Mouse (Mus musculus): ENCODE data around the gene Sub1. TPM values are rescaled to one million over a fixed set of nuclear protein-coding genes. Genes with fewer than 3 reads are reported as not detected.

The Sub1 gene
- 685 and 697 TPM in 2 replicates for polyA plus RNA-seq (2016; fragmentation: Nextera tagmentation; extraction: Ambion mirVana)

DNA sequence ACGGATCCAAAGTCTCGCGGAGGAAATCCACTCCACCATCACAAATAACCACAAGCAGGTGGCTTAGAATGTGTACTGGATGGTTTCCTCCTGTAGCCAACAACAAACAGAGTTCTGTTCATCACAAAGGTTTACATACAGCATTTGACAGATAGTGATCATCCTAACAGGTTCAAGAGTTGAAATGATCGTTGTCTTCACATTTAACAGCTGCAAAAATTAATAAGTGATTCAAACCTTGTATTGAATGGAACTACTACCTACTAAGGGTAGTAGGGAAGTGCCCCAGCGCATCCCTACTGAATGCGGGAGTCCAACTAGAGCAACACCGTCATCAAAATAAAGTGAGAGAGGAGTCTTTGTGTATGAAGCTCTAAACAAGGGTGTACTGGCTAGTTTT is at the start of gene Sub1:
TSS of gene Sub1 (minus strand) at position 101 of the 400 bp plus-strand sequence.
- Histone ChIP-seq H3K4me3 (peak within 1 kb of the TSS; percentile 99), H3K9ac (peak within 1 kb of the TSS; percentile 94), H3K4me1 (peaks cover 15% of the 10 kb centered on the region; the same call in 1 of the 2 replicates), H3K4me2 (replicated peaks) (peak within 1 kb of the TSS; percentile 40), H3K9me3 (no peaks in the 10 kb centered on the region), H3K27ac (peak within 1 kb of the TSS; percentile 84), H3K27me3 (no peaks in the 10 kb centered on the region), H3K36me3 (peaks cover 7% of the 10 kb centered on the region; the same call in 1 of the 2 replicates)
- no peak for ATAC-seq (ENCODE audit: insufficient number of reproducible peaks, insufficient read depth, low FRiP score, low TSS enrichment)
- 90% methylated on average over 7 of the region's 7 CpGs for WGBS

DNA sequence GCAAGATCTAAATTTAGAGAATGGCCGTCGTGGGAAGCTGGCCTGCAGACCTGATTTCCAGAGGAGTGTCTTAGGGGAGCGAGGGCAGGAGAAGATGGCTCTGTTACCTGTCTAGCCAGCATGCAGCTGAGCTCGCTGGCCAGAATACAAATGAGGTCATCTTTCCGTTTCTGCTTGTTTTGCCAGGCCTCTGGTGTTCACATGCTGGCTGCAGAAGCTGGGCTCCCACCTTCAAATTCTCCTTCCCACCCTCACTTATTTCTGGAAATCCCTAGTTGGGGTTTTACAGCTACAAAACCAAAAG is 43.6 kb upstream of the Sub1 start:
- no peaks in the 10 kb centered on the region for H3K9me3 ChIP-seq
- ATAC-seq (ENCODE audit: insufficient number of reproducible peaks, insufficient read depth, low FRiP score, low TSS enrichment): no peak
- H3K9ac ChIP-seq: no peak overlapping the region
- H3K4me3 ChIP-seq: no peak overlapping the region
- WGBS: 50% methylated on average over 5 of the region's 5 CpGs
- H3K4me1 ChIP-seq: peaks cover 14% of the 10 kb centered on the region; the same call in 1 of the 2 replicates
- H3K4me2 ChIP-seq (replicated peaks): no peak overlapping the region
- no peaks in the 10 kb centered on the region for H3K36me3 ChIP-seq
- H3K27ac ChIP-seq: 0 out of 2 replicates have a peak overlapping the region, but pooled peaks have one; percentile 41
- H3K27me3 ChIP-seq: no peaks in the 10 kb centered on the region

DNA sequence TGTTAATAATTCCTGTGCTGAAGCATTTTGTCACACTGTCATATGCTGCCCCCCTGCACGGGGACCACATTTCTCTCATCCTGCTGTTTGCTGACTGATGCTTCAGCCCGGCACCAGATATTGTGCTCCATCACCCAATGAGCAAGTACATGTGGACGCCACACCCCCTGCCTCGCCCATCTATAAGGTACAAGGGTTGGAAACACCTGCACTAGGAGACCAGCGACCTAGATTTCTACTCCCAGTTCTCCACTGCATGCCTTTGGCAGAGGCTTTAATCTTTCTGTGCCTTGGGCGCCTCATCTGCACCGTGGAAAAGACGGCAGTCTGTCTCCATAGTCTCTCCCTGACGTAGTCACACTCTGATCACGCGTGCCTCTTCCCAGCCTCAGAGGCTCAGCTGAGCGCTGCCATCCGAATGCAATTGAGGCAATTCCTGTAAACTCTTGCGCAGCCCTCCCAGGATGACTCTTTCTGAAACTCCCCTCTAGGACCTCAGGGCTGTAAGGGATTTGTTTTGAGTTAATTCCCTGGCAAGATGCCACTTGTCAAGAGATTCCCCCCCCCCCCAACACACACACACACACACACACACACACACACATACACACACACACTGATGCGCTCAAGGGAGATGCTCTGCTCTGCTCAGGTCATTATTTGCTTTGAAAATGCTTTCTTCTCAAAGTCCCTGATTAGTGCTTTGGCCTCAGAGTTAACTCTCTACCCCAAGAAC is 43.1 kb upstream of the Sub1 start:
- 61% methylated on average over 15 of the region's 15 CpGs for WGBS
- Histone ChIP-seq H3K4me2 (replicated peaks) (no peak overlapping the region), H3K4me1 (peaks cover 14% of the 10 kb centered on the region; the same call in 1 of the 2 replicates), H3K9me3 (no peaks in the 10 kb centered on the region), H3K36me3 (no peaks in the 10 kb centered on the region), H3K27me3 (no peaks in the 10 kb centered on the region), H3K9ac (no peak overlapping the region), H3K27ac (0 out of 2 replicates have a peak overlapping the region, but pooled peaks have one; percentile 41), H3K4me3 (no peak overlapping the region)
- ATAC-seq (ENCODE audit: insufficient number of reproducible peaks, insufficient read depth, low FRiP score, low TSS enrichment): 0 out of 2 replicates have a peak, but pooled peaks have one; percentile 35

DNA sequence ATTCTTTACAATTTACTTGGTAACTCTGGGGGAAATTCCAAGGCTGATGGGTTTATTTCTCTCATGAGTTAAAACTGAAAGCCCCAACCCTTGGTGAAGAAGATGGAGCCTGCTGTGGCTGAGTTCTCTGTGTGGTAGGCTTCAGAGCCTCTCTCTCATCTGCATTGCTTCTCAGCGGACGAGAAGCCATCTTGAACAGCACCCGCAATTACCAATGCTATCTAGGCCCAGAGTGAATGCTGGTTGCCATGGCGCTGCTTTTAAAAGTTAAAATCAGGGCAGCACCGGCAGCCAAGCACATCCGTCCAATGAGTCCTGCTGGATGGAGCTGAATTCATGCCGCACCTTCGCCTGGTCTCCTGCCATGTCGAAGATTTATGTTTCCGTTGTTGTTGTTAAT is 42.5 kb upstream of the Sub1 start:
- H3K27me3 ChIP-seq: no peaks in the 10 kb centered on the region
- no peak for ATAC-seq (ENCODE audit: insufficient number of reproducible peaks, insufficient read depth, low FRiP score, low TSS enrichment)
- H3K4me3 ChIP-seq: no peak overlapping the region
- peaks cover 14% of the 10 kb centered on the region; the same call in 1 of the 2 replicates for H3K4me1 ChIP-seq
- no peak overlapping the region for H3K4me2 ChIP-seq (replicated peaks)
- H3K36me3 ChIP-seq: no peaks in the 10 kb centered on the region
- WGBS: 80% methylated on average over 10 of the region's 10 CpGs
- H3K9me3 ChIP-seq: no peaks in the 10 kb centered on the region
- no peak overlapping the region for H3K9ac ChIP-seq
- no peak overlapping the region for H3K27ac ChIP-seq

DNA sequence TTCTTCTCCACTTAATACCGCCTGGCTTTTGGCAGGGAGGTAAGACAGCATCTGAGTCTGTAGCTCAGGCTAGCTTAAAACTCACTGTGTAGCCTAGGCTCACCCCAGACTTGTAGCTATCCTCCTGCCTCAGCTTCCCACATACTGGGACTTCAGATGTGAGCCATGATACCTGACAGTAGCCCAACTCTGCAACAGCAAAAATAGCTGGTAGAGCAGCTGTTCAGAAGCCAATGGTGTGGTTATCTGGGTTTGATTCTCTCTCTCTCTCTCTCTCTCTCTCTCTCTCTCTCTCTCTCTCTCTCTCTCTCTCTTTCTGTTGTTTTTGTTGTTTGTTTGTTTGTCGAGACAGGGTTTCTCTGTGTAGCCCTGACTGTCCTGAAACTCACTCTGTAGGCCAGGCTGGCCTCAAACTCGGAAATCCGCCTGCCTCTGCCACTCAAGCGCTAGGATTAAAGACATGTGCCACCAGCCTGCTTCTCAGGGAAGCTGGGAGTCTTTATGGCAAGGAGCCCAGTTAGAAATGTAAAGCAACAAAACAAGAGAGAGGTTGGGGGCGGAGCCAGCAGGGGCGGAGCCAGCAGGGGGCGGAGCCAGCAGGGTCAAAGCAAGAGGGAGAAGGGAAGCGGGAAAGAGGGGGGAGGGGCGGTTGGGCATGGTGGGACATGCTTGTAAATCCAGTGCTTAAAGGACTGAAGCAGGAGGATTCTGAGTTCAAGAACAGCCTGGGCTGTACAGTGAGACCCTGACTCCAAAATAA is 41.3 kb upstream of the Sub1 start:
- Histone ChIP-seq H3K4me2 (replicated peaks) (no peak overlapping the region), H3K27me3 (no peaks in the 10 kb centered on the region), H3K4me1 (peaks cover 14% of the 10 kb centered on the region; the same call in 1 of the 2 replicates), H3K9ac (no peak overlapping the region), H3K9me3 (no peaks in the 10 kb centered on the region), H3K27ac (no peak overlapping the region), H3K4me3 (no peak overlapping the region), H3K36me3 (no peaks in the 10 kb centered on the region)
- no peak for ATAC-seq (ENCODE audit: insufficient number of reproducible peaks, insufficient read depth, low FRiP score, low TSS enrichment)
- 76% methylated on average over 10 of the region's 10 CpGs for WGBS

DNA sequence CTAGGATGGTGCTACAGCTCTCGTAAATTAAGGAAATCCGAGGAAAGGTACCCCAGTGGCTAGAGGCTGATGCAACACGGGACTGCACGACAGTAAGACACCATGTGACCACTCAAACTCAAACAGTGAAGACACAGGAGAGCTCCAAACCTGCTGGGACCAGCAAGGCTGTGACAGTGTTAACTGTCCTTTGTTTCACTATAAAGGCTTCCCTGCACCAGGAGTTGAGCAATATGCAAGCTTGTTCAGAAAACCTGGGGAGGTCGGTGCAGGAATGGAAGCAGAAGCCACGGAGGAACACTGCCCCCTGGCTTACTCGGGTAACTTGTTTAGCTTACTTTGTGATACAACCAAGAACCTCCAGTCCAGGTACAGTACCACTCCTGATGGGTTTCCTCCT is 40.4 kb upstream of the Sub1 start:
- WGBS: 52% methylated on average over 7 of the region's 7 CpGs
- Histone ChIP-seq H3K4me2 (replicated peaks) (no peak overlapping the region), H3K9ac (no peak overlapping the region), H3K4me1 (peaks cover 14% of the 10 kb centered on the region; the same call in 1 of the 2 replicates), H3K36me3 (no peaks in the 10 kb centered on the region), H3K9me3 (no peaks in the 10 kb centered on the region), H3K27me3 (no peaks in the 10 kb centered on the region), H3K27ac (no peak overlapping the region), H3K4me3 (no peak overlapping the region)
- ATAC-seq (ENCODE audit: insufficient number of reproducible peaks, insufficient read depth, low FRiP score, low TSS enrichment): no peak

DNA sequence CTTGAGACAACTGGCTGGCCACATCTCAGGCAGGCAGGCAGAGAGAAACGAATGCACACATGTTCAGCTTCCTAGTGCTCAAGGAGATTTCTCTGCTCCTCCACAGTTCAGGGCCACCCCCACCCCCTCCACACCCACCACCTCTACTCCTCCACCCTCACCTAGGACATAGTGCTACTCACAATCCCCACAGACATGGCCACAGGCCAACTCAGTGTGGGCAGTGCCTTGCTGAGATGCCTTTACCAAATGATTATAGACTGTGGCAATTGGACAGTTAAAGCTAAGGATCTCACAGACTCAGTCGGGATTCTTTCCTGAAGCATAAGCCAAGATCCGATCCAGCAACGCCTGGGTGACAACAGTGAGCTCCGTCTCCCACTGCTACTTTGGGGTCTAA is 39.9 kb upstream of the Sub1 start:
- 78% methylated on average over 5 of the region's 5 CpGs for WGBS
- no peak overlapping the region for H3K4me3 ChIP-seq
- no peaks in the 10 kb centered on the region for H3K36me3 ChIP-seq
- H3K4me1 ChIP-seq: peaks cover 14% of the 10 kb centered on the region; the same call in 1 of the 2 replicates
- no peaks in the 10 kb centered on the region for H3K27me3 ChIP-seq
- H3K4me2 ChIP-seq (replicated peaks): no peak overlapping the region
- H3K27ac ChIP-seq: no peak overlapping the region
- no peak overlapping the region for H3K9ac ChIP-seq
- no peaks in the 10 kb centered on the region for H3K9me3 ChIP-seq
- no peak for ATAC-seq (ENCODE audit: insufficient number of reproducible peaks, insufficient read depth, low FRiP score, low TSS enrichment)

DNA sequence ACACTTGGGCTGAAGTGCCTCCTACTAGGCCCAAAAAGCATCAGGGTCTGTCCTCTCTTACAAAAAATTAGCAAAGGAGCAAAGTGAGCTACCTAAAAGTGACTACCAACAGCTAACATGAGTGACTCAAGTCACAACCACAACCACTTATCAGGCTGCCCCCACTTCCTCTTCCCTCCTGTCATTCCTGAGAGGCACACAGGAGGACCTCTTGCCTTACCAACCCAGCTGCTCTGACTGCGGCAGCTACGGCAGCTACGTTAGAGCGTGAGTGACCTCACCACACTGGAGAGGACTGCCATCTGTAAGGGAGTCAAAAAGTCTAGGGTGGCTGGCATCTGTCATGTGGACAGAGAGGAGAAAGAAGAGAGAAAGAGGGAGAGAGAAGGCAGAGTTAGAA is 37.5 kb upstream of the Sub1 start:
- no peaks in the 10 kb centered on the region for H3K9me3 ChIP-seq
- H3K36me3 ChIP-seq: no peaks in the 10 kb centered on the region
- no peak overlapping the region for H3K9ac ChIP-seq
- peaks cover 3% of the 10 kb centered on the region; the same call in 1 of the 2 replicates for H3K4me1 ChIP-seq
- no peak for ATAC-seq (ENCODE audit: insufficient number of reproducible peaks, insufficient read depth, low FRiP score, low TSS enrichment)
- no peak overlapping the region for H3K4me3 ChIP-seq
- no peaks in the 10 kb centered on the region for H3K27me3 ChIP-seq
- no peak overlapping the region for H3K4me2 ChIP-seq (replicated peaks)
- H3K27ac ChIP-seq: no peak overlapping the region
- WGBS: 72% methylated on average over 4 of the region's 4 CpGs

DNA sequence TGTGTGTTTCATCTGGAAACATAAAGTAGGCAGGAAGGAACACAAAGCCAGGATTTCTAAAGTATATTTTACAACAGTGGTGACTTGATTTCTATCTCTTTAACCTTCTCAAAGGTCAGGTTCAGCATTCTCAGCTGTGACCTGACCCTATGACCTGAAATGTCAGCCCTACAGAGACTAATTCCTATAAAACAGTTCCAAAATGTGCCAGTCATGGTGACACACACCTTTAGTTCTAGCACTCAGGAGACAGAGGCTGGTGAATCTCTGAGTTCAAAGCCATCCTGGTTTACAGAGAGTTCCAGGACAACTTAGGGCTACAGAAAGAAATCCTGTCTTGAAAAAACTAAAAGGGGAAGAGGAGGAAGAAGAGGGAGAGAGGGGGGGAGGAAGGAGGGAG is 36.4 kb upstream of the Sub1 start:
- no peaks in the 10 kb centered on the region for H3K27me3 ChIP-seq
- no peak overlapping the region for H3K4me3 ChIP-seq
- no peak overlapping the region for H3K4me2 ChIP-seq (replicated peaks)
- H3K4me1 ChIP-seq: no peaks in the 10 kb centered on the region
- H3K27ac ChIP-seq: no peak overlapping the region
- ATAC-seq (ENCODE audit: insufficient number of reproducible peaks, insufficient read depth, low FRiP score, low TSS enrichment): no peak
- H3K9ac ChIP-seq: no peak overlapping the region
- H3K36me3 ChIP-seq: no peaks in the 10 kb centered on the region
- no peaks in the 10 kb centered on the region for H3K9me3 ChIP-seq

DNA sequence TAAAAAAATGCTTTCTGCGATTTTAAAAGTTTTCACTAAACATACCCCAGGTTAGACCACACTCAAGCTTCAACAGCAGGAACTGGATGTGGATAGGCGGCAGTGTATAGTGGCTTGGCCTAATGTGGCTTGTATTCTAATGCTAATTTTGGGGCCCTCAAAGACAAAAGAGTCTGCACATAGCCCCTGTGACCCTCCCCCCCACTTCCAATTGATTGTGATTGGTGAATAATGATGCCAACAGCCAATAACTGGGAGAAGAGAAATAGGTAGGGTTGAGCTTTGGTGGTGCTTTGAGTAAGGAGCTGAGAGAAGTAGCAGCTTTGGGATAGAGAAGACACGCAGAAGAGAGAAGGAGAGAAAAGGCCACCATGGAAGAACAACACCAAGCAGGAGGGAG is 35.7 kb upstream of the Sub1 start:
- no peak for ATAC-seq (ENCODE audit: insufficient number of reproducible peaks, insufficient read depth, low FRiP score, low TSS enrichment)
- H3K4me3 ChIP-seq: no peak overlapping the region
- no peak overlapping the region for H3K4me2 ChIP-seq (replicated peaks)
- no peaks in the 10 kb centered on the region for H3K9me3 ChIP-seq
- WGBS: 81% methylated on average over 3 of the region's 3 CpGs
- no peaks in the 10 kb centered on the region for H3K27me3 ChIP-seq
- no peak overlapping the region for H3K27ac ChIP-seq
- H3K36me3 ChIP-seq: no peaks in the 10 kb centered on the region
- H3K9ac ChIP-seq: no peak overlapping the region
- H3K4me1 ChIP-seq: no peaks in the 10 kb centered on the region

DNA sequence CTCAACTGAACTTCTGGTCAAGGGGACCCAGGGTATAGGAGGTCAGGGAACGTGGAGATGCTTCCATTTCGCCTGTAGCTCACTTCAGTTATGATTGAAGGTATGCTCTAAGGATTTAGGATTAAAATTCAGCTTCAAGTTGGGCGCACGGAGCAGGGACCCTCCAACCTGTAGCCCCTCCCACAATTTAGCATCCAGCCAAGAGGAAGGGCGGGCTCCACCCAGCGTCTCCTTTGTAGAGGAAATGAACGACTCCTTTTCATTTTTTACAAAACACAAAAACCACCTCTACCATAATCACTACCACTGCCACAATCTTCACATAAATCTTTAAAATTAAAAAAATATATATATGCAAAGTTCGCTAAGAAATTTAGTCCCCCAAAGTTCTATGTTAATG is 35.1 kb upstream of the Sub1 start:
- no peaks in the 10 kb centered on the region for H3K36me3 ChIP-seq
- 86% methylated on average over 8 of the region's 8 CpGs for WGBS
- no peak for ATAC-seq (ENCODE audit: insufficient number of reproducible peaks, insufficient read depth, low FRiP score, low TSS enrichment)

DNA sequence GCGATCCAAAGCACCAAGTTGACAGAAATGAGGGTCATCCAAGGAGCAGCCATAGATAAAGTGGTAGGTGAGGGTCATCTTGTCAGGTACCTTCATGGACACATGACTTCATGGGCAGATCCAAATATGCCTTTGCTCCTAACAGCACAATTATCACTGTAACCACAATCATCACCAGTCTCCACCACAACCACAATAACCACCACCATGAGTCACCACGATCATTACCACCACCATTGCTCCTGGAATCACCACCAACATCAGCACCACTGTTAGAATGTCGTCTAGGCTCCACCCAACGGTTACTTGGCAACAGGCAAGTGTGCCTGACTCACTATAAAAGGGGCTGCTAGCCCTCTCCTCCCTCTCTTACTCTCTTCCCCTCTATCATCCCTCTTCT is 33.4 kb upstream of the Sub1 start:
- no peaks in the 10 kb centered on the region for H3K36me3 ChIP-seq
- H3K4me2 ChIP-seq (replicated peaks): no peak overlapping the region
- no peak overlapping the region for H3K4me3 ChIP-seq
- no peaks in the 10 kb centered on the region for H3K27me3 ChIP-seq
- no peak for ATAC-seq (ENCODE audit: insufficient number of reproducible peaks, insufficient read depth, low FRiP score, low TSS enrichment)
- H3K4me1 ChIP-seq: no peaks in the 10 kb centered on the region
- H3K9ac ChIP-seq: no peak overlapping the region
- no peak overlapping the region for H3K27ac ChIP-seq
- WGBS: 82% methylated on average over 4 of the region's 4 CpGs
- H3K9me3 ChIP-seq: no peaks in the 10 kb centered on the region

More for the DNA sequence above, 35.1 kb upstream of the Sub1 start:
- H3K9ac ChIP-seq: no peak overlapping the region
- no peak overlapping the region for H3K27ac ChIP-seq
- H3K27me3 ChIP-seq: no peaks in the 10 kb centered on the region
- H3K4me2 ChIP-seq (replicated peaks): no peak overlapping the region
- H3K4me3 ChIP-seq: no peak overlapping the region
- H3K9me3 ChIP-seq: no peaks in the 10 kb centered on the region
- H3K4me1 ChIP-seq: no peaks in the 10 kb centered on the region
